Mouse (Mus musculus): ENCODE results near the gene Dnajb3. TPM values are rescaled to one million over a fixed set of nuclear protein-coding genes. Genes with fewer than 3 reads are reported as not detected.
A peak's percentile ranks its signal among the peaks of the same experiment; 100 is the strongest.

Gene Dnajb3
- total and polyA plus RNA-seq, 2 experiments = not detected

DNA sequence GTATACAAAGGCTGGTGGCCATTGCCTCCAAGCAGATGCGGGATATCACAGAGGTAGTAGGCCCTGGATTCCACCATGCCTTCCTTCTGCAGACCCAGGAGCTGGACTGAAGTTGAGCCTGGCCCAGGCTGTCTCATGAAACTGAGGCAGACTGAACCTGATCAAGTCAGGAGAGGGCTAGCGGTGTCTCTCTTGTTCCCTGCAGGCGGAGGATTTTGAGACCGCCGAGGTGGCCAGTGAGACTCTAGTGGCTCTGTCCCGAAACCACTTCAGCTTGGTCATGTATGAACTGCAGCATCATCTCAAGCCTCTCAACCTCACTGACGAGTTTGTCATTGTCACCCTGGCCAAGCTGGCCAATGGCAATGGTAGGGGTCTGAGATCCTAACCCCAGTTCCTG lies 24.8 kb upstream of the Dnajb3 start:
- Histone ChIP-seq H3K27me3 (ENCODE audit: control insufficient read depth, insufficient read depth, low read length) (no peaks in the 10 kb centered on the region), H3K4me1 (ENCODE audit: control insufficient read depth, insufficient read depth, low read length) (no peaks in the 10 kb centered on the region; the same call in 1 of the 2 replicates), H3K36me3 (ENCODE audit: control insufficient read depth, insufficient read depth, low read length) (no peaks in the 10 kb centered on the region), H3K79me2 (ENCODE audit: control insufficient read depth, insufficient read depth, low read length) (no peaks in the 10 kb centered on the region), H3K27ac (replicated peaks; ENCODE audit: insufficient read depth, low read depth, low read length) (no peak overlapping the region), H3K9ac (ENCODE audit: low read depth, low read length) (no peak overlapping the region), H3K4me3 (ENCODE audit: insufficient read depth, low read depth, low read length) (no peak overlapping the region)
- no peak for TF ChIP-seq POLR2A (IDR thresholded peaks at IDR 0.05; ENCODE audit: extremely low read depth, insufficient read depth, low read length)
- no peak for TF ChIP-seq CTCF (IDR thresholded peaks at IDR 0.05; ENCODE audit: low read depth, low read length)
- 78% methylated on average over 7 of the region's 7 CpGs for WGBS
- DNase-seq (ENCODE audit: extremely low read depth, low read depth, low spot score) = no peak

DNA sequence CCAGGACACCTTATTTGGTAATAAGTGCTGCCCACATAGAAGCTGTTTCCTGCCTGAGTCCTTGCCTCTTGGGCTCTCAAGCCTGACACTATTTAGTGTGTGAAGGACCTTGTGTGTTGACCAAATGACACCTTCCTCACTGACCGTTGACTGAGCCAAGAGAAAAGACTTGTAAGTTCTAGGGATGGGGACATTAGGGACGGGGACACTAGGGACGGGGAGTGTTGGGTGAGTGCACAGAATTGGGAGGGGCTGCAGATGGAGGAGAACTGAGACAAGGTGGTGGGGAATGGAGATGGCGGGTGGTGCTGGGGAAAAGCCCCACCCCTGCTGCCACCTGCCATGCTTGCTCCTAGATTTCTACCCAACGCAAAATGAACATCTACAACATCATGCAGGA lies 24.4 kb upstream of the Dnajb3 start:
- H3K9ac ChIP-seq (ENCODE audit: low read depth, low read length) = no peak overlapping the region
- TF ChIP-seq CTCF (IDR thresholded peaks at IDR 0.05; ENCODE audit: low read depth, low read length) = no peak
- no peak for TF ChIP-seq POLR2A (IDR thresholded peaks at IDR 0.05; ENCODE audit: extremely low read depth, insufficient read depth, low read length)
- H3K36me3 ChIP-seq (ENCODE audit: control insufficient read depth, insufficient read depth, low read length) = no peaks in the 10 kb centered on the region
- H3K27me3 ChIP-seq (ENCODE audit: control insufficient read depth, insufficient read depth, low read length) = no peaks in the 10 kb centered on the region
- no peaks in the 10 kb centered on the region for H3K79me2 ChIP-seq (ENCODE audit: control insufficient read depth, insufficient read depth, low read length)
- WGBS = 85% methylated on average over 5 of the region's 5 CpGs
- H3K4me3 ChIP-seq (ENCODE audit: insufficient read depth, low read depth, low read length) = no peak overlapping the region
- DNase-seq (ENCODE audit: extremely low read depth, low read depth, low spot score) = no peak
- H3K27ac ChIP-seq (replicated peaks; ENCODE audit: insufficient read depth, low read depth, low read length) = no peak overlapping the region
- H3K4me1 ChIP-seq (ENCODE audit: control insufficient read depth, insufficient read depth, low read length) = peaks cover 2% of the 10 kb centered on the region; the same call in 1 of the 2 replicates

DNA sequence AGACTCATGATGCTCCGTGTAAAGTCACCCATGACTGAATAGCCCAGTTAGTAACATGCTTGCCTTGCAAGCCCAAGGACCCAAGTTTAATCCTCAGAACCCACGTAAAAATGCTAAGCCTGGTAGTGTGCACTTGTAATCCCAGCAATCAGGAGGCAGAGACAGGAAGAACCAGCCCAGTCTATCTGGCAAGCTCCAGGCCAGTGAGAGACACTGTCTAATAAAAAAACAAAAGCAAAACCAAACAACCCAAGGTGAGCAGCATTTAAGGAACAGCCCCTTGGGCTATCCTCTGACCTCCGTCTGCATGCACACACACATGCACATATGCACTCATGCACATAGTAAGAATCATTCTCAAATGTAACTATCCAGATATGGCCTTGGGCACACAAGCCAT lies 24.0 kb upstream of the Dnajb3 start:
- H3K36me3 ChIP-seq (ENCODE audit: control insufficient read depth, insufficient read depth, low read length) = no peaks in the 10 kb centered on the region
- WGBS = 79% methylated on average over 3 of the region's 3 CpGs
- TF ChIP-seq POLR2A (IDR thresholded peaks at IDR 0.05; ENCODE audit: extremely low read depth, insufficient read depth, low read length) (no peak), CTCF (IDR thresholded peaks at IDR 0.05; ENCODE audit: low read depth, low read length) (no peak)

GRCm38 (mm10) chr1:88228121-88228520 lies 22.5 kb upstream of the Dnajb3 start:
- no peaks in the 10 kb centered on the region for H3K79me2 ChIP-seq (ENCODE audit: control insufficient read depth, insufficient read depth, low read length)
- no peak overlapping the region for H3K27ac ChIP-seq (replicated peaks; ENCODE audit: insufficient read depth, low read depth, low read length)
- WGBS = 70% methylated on average over 7 of the region's 7 CpGs
- H3K4me1 ChIP-seq (ENCODE audit: control insufficient read depth, insufficient read depth, low read length) = peaks cover 2% of the 10 kb centered on the region; the same call in 1 of the 2 replicates
- TF ChIP-seq POLR2A (IDR thresholded peaks at IDR 0.05; ENCODE audit: extremely low read depth, insufficient read depth, low read length) = no peak
- no peak for TF ChIP-seq CTCF (IDR thresholded peaks at IDR 0.05; ENCODE audit: low read depth, low read length)
- no peak overlapping the region for H3K4me3 ChIP-seq (ENCODE audit: insufficient read depth, low read depth, low read length)
- no peak for DNase-seq (ENCODE audit: extremely low read depth, low read depth, low spot score)
- H3K27me3 ChIP-seq (ENCODE audit: control insufficient read depth, insufficient read depth, low read length) = no peaks in the 10 kb centered on the region
- no peaks in the 10 kb centered on the region for H3K36me3 ChIP-seq (ENCODE audit: control insufficient read depth, insufficient read depth, low read length)
- H3K9ac ChIP-seq (ENCODE audit: low read depth, low read length) = no peak overlapping the region

More for the DNA sequence above, 24.0 kb upstream of the Dnajb3 start:
- no peak overlapping the region for H3K27ac ChIP-seq (replicated peaks; ENCODE audit: insufficient read depth, low read depth, low read length)
- no peak overlapping the region for H3K9ac ChIP-seq (ENCODE audit: low read depth, low read length)
- H3K4me1 ChIP-seq (ENCODE audit: control insufficient read depth, insufficient read depth, low read length) = peaks cover 2% of the 10 kb centered on the region; the same call in 1 of the 2 replicates
- no peak for DNase-seq (ENCODE audit: extremely low read depth, low read depth, low spot score)
- H3K79me2 ChIP-seq (ENCODE audit: control insufficient read depth, insufficient read depth, low read length) = no peaks in the 10 kb centered on the region
- no peak overlapping the region for H3K4me3 ChIP-seq (ENCODE audit: insufficient read depth, low read depth, low read length)
- H3K27me3 ChIP-seq (ENCODE audit: control insufficient read depth, insufficient read depth, low read length) = no peaks in the 10 kb centered on the region

DNA sequence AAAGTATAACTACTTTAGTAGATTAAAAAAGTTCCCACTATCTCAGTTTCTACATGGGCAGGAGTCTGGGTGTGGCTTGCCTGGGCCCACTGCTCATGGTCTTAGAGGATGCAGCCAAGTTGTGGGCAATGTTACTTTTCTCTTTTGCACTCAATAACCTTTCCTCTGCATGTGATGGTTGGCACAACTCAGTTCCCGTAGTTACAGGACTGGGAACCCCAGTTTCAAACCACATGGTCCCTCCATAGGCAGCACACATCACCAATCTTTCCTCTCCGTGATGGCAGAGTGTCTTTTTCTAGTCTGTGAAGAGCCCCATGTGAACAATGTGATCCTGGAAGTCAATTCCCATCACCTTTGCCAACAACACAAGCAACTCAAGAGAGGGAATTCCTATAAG lies 21.9 kb upstream of the Dnajb3 start:
- H3K4me1 ChIP-seq (ENCODE audit: control insufficient read depth, insufficient read depth, low read length) = peaks cover 2% of the 10 kb centered on the region; the same call in 1 of the 2 replicates
- H3K79me2 ChIP-seq (ENCODE audit: control insufficient read depth, insufficient read depth, low read length) = no peaks in the 10 kb centered on the region
- no peak overlapping the region for H3K4me3 ChIP-seq (ENCODE audit: insufficient read depth, low read depth, low read length)
- no peak overlapping the region for H3K27ac ChIP-seq (replicated peaks; ENCODE audit: insufficient read depth, low read depth, low read length)
- WGBS = 60% methylated on average over 2 of the region's 2 CpGs
- TF ChIP-seq POLR2A (IDR thresholded peaks at IDR 0.05; ENCODE audit: extremely low read depth, insufficient read depth, low read length) (no peak), CTCF (IDR thresholded peaks at IDR 0.05; ENCODE audit: low read depth, low read length) (no peak)
- DNase-seq (ENCODE audit: extremely low read depth, low read depth, low spot score) = no peak
- no peaks in the 10 kb centered on the region for H3K36me3 ChIP-seq (ENCODE audit: control insufficient read depth, insufficient read depth, low read length)
- H3K9ac ChIP-seq (ENCODE audit: low read depth, low read length) = no peak overlapping the region
- no peaks in the 10 kb centered on the region for H3K27me3 ChIP-seq (ENCODE audit: control insufficient read depth, insufficient read depth, low read length)

DNA sequence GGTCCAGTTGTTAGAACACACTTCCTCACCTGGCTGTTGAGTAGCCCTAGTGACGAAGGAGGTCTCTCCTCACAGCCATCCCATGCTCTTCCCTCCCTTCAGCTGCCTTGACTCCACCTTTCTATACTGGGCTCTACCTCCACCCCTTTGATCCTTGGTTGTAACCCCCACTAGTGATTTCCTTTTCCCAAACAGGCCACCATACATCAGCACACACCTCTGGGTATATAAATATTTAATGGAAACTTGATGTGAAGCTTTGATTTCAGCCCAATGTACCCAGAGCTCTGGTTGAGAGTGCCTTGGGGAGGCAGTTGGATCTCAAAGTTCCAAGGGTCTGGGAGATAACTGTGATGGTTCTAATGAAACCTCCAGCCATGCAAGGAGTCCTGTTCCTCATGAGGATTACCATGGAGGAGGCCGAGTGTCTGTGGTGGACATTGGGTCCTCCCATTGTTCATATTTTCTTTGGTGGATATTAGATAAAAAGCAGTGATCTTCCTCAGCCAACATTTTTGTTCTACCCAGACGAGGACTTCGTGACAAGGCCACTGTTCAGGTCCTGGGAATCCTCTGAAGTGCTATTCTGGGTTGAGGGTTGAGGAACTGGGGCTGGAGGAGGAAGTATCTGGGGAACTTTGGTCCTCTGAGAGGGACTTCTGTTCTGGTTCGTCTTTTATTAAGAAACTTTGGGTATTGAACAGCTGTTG lies 21.2 kb upstream of the Dnajb3 start, which contains the start of gene Mroh2a:
Gene Mroh2a (plus strand): TSS at position 317 of the 710 bp plus-strand sequence.
- no peak within 1 kb of the TSS for H3K27ac ChIP-seq (replicated peaks; ENCODE audit: insufficient read depth, low read depth, low read length)
- H3K4me3 ChIP-seq (ENCODE audit: insufficient read depth, low read depth, low read length) = no peak within 1 kb of the TSS
- WGBS = 52% methylated on average over 5 of the region's 5 CpGs

More for the DNA sequence above, 21.2 kb upstream of the Dnajb3 start, which contains the start of gene Mroh2a:
- Histone ChIP-seq H3K27me3 (ENCODE audit: control insufficient read depth, insufficient read depth, low read length) (no peaks in the 10 kb centered on the region), H3K36me3 (ENCODE audit: control insufficient read depth, insufficient read depth, low read length) (no peaks in the 10 kb centered on the region), H3K79me2 (ENCODE audit: control insufficient read depth, insufficient read depth, low read length) (no peaks in the 10 kb centered on the region), H3K9ac (ENCODE audit: low read depth, low read length) (no peak within 1 kb of the TSS), H3K4me1 (ENCODE audit: control insufficient read depth, insufficient read depth, low read length) (peaks cover 2% of the 10 kb centered on the region; the same call in 1 of the 2 replicates)
- DNase-seq (ENCODE audit: extremely low read depth, low read depth, low spot score) = peak; percentile 60
- no peak for TF ChIP-seq CTCF (IDR thresholded peaks at IDR 0.05; ENCODE audit: low read depth, low read length)
- no peak for TF ChIP-seq POLR2A (IDR thresholded peaks at IDR 0.05; ENCODE audit: extremely low read depth, insufficient read depth, low read length)
